Mouse (Mus musculus): Measurements from ENCODE around the gene Pmf1. TPM values are rescaled to one million over a fixed set of nuclear protein-coding genes. Genes with fewer than 3 reads are reported as not detected.

The Pmf1 gene
- polyA plus RNA-seq (2014; fragmentation: Illumina TruSeq; extraction: RNeasy Lipid Tissue Mini Kit (QIAGEN cat#74804); ENCODE audit: low read depth, low replicate concordance): 5.1 TPM

GRCm38 (mm10) chr3:88409741-88410644 is at the start of gene Pmf1:
Gene Pmf1, minus strand, starts transcription at chr3:88410331.

GRCm38 (mm10) chr3:88424605-88425329 is 14.6 kb upstream of the Pmf1 start, which contains the start of gene Slc25a44:
Gene Slc25a44, minus strand, starts transcription at chr3:88425139.

GRCm38 (mm10) chr3:88384364-88384763 is 25.8 kb downstream of the Pmf1 start, which contains the start of gene Bglap:
Gene Bglap, minus strand, starts transcription at chr3:88384464.

DNA sequence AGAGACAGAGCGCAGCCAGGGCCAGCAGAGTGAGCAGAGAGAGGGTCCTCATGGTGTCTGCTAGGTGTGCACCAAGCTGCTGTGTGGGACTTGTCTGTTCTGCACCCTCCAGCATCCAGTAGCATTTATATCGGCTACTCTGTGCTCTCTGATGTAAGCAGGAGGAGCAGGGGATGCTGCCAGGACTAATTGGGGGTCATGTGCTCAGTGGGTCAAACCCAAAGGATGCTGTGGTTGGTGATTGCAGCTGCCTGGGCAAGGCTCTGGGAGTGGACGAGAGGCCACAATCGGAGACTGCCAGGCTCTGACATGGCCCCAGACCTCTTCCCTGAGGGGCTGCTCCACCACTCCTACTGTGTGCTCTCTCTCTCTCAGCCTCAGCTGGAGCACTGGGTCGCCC is 31.5 kb downstream of the Pmf1 start, which contains the start of gene Bglap2:
Gene Bglap2 (minus strand): TSS at position 101 of the 400 bp plus-strand sequence.

DNA sequence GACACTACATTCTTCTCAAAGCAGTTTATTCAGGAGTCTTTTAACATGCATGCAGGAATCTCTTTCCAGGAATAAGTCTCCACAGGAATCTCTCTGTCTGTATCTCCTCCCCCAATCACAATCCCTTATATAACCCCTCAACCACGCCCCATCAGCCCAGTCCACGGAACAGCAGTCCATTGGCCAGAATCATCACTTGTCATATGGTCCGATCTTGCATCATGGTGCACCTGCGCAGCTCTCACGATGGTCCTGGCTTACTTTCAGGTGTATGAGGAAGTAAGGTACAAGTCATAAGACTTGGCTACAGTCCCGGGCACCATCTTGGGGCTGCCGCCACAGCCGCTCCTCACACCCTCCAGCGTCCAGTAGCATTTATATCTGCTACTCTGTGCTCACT is 37.5 kb downstream of the Pmf1 start, which contains the start of gene Bglap3:
Gene Bglap3 (minus strand): TSS at position 101 of the 400 bp plus-strand sequence.

DNA sequence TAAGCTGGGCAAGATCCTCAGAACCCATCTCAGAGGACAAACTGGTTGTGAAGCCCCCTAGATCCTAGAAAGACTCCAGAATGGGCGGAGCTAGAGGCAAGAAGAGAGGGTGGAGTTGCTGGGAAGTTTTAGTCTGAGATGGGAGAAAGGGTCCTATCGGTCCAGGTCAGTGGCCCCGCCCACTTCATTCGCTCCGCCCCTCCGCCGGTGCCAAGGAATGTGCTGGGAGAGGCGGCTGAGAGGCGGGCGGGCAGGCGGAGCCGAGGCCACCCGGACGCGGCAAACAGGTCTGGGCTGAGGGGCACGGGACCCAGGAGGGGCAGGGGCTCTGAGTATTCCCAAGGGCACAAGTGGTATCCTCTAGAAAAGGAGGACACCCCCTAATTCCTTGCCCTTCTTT is 45.8 kb downstream of the Pmf1 start, which contains the start of gene Paqr6:
Gene Paqr6 (plus strand): TSS at position 248 of the 400 bp plus-strand sequence.

Other genes with a start within 250 kb of the Pmf1 start
- 0.24 TPM for gene Rhbg, start 155.6 kb downstream of the Pmf1 start, polyA plus RNA-seq (2014; fragmentation: Illumina TruSeq; extraction: RNeasy Lipid Tissue Mini Kit (QIAGEN cat#74804); ENCODE audit: low read depth, low replicate concordance)
- 0.93 TPM for gene Gm38392, start 123.1 kb downstream of the Pmf1 start, polyA plus RNA-seq (2014; fragmentation: Illumina TruSeq; extraction: RNeasy Lipid Tissue Mini Kit (QIAGEN cat#74804); ENCODE audit: low read depth, low replicate concordance)
- 4.3 TPM for gene Tsacc, start 113.3 kb downstream of the Pmf1 start, polyA plus RNA-seq (2014; fragmentation: Illumina TruSeq; extraction: RNeasy Lipid Tissue Mini Kit (QIAGEN cat#74804); ENCODE audit: low read depth, low replicate concordance)
- 65.1 TPM for gene Cct3, start 113.2 kb downstream of the Pmf1 start, polyA plus RNA-seq (2014; fragmentation: Illumina TruSeq; extraction: RNeasy Lipid Tissue Mini Kit (QIAGEN cat#74804); ENCODE audit: low read depth, low replicate concordance)
- gene Glmp, start 85.3 kb downstream of the Pmf1 start, polyA plus RNA-seq (2014; fragmentation: Illumina TruSeq; extraction: RNeasy Lipid Tissue Mini Kit (QIAGEN cat#74804); ENCODE audit: low read depth, low replicate concordance): 8.8 TPM
- gene Tmem79, start 74.2 kb downstream of the Pmf1 start, polyA plus RNA-seq (2014; fragmentation: Illumina TruSeq; extraction: RNeasy Lipid Tissue Mini Kit (QIAGEN cat#74804); ENCODE audit: low read depth, low replicate concordance): 0.21 TPM
- 6.5 TPM for gene Smg5, start 74.1 kb downstream of the Pmf1 start, polyA plus RNA-seq (2014; fragmentation: Illumina TruSeq; extraction: RNeasy Lipid Tissue Mini Kit (QIAGEN cat#74804); ENCODE audit: low read depth, low replicate concordance)
- gene Paqr6, start 45.7 kb downstream of the Pmf1 start, polyA plus RNA-seq (2014; fragmentation: Illumina TruSeq; extraction: RNeasy Lipid Tissue Mini Kit (QIAGEN cat#74804); ENCODE audit: low read depth, low replicate concordance): not detected
- gene Bglap3, start 37.6 kb downstream of the Pmf1 start, polyA plus RNA-seq (2014; fragmentation: Illumina TruSeq; extraction: RNeasy Lipid Tissue Mini Kit (QIAGEN cat#74804); ENCODE audit: low read depth, low replicate concordance): 0.74 TPM
- not detected for gene Bglap2, start 31.6 kb downstream of the Pmf1 start, polyA plus RNA-seq (2014; fragmentation: Illumina TruSeq; extraction: RNeasy Lipid Tissue Mini Kit (QIAGEN cat#74804); ENCODE audit: low read depth, low replicate concordance)
- not detected for gene Bglap, start 25.9 kb downstream of the Pmf1 start, polyA plus RNA-seq (2014; fragmentation: Illumina TruSeq; extraction: RNeasy Lipid Tissue Mini Kit (QIAGEN cat#74804); ENCODE audit: low read depth, low replicate concordance)
- gene Slc25a44, start 14.8 kb upstream of the Pmf1 start, polyA plus RNA-seq (2014; fragmentation: Illumina TruSeq; extraction: RNeasy Lipid Tissue Mini Kit (QIAGEN cat#74804); ENCODE audit: low read depth, low replicate concordance): 17.7 TPM
- 46.1 TPM for gene Sema4a, start 50.9 kb upstream of the Pmf1 start, polyA plus RNA-seq (2014; fragmentation: Illumina TruSeq; extraction: RNeasy Lipid Tissue Mini Kit (QIAGEN cat#74804); ENCODE audit: low read depth, low replicate concordance)
- gene Lmna, start 99.6 kb upstream of the Pmf1 start, polyA plus RNA-seq (2014; fragmentation: Illumina TruSeq; extraction: RNeasy Lipid Tissue Mini Kit (QIAGEN cat#74804); ENCODE audit: low read depth, low replicate concordance): 2.5 TPM
- 0.05 TPM for gene Mex3a, start 122.1 kb upstream of the Pmf1 start, polyA plus RNA-seq (2014; fragmentation: Illumina TruSeq; extraction: RNeasy Lipid Tissue Mini Kit (QIAGEN cat#74804); ENCODE audit: low read depth, low replicate concordance)
- gene Rab25, start 138.0 kb upstream of the Pmf1 start, polyA plus RNA-seq (2014; fragmentation: Illumina TruSeq; extraction: RNeasy Lipid Tissue Mini Kit (QIAGEN cat#74804); ENCODE audit: low read depth, low replicate concordance): not detected
- gene Lamtor2, start 142.7 kb upstream of the Pmf1 start, polyA plus RNA-seq (2014; fragmentation: Illumina TruSeq; extraction: RNeasy Lipid Tissue Mini Kit (QIAGEN cat#74804); ENCODE audit: low read depth, low replicate concordance): 10.5 TPM
- gene Ubqln4, start 143.4 kb upstream of the Pmf1 start, polyA plus RNA-seq (2014; fragmentation: Illumina TruSeq; extraction: RNeasy Lipid Tissue Mini Kit (QIAGEN cat#74804); ENCODE audit: low read depth, low replicate concordance): 12.4 TPM
- gene Ssr2, start 165.5 kb upstream of the Pmf1 start, polyA plus RNA-seq (2014; fragmentation: Illumina TruSeq; extraction: RNeasy Lipid Tissue Mini Kit (QIAGEN cat#74804); ENCODE audit: low read depth, low replicate concordance): 37.9 TPM
- 1.5 TPM for gene Arhgef2, start 195.6 kb upstream of the Pmf1 start, polyA plus RNA-seq (2014; fragmentation: Illumina TruSeq; extraction: RNeasy Lipid Tissue Mini Kit (QIAGEN cat#74804); ENCODE audit: low read depth, low replicate concordance)
- not detected for gene Rxfp4, start 242.8 kb upstream of the Pmf1 start, polyA plus RNA-seq (2014; fragmentation: Illumina TruSeq; extraction: RNeasy Lipid Tissue Mini Kit (QIAGEN cat#74804); ENCODE audit: low read depth, low replicate concordance)